Mouse (Mus musculus): ENCODE data around the gene Wnt2.

- no peak for TF ChIP-seq FLI1 (IDR thresholded peaks at IDR 0.05; ENCODE audit: low read length)
- no peak for TF ChIP-seq GATA1 (IDR thresholded peaks at IDR 0.05; ENCODE audit: borderline replicate concordance, low read length)
Observed at GRCm38 (mm10) chr6:18024133-18024794, 6.1 kb downstream of the Wnt2 start.

Data from megakaryocyte, embryonic 14.5 days (primary cell).